Mouse (Mus musculus): ENCODE measurements at regions not wholly inside any gene's neighbourhood (a gene's known extent, or its start where the extent isn't known, plus 50 kb on each side); places are given as distances from the start of the nearest gene placed in this dataset.

DNA sequence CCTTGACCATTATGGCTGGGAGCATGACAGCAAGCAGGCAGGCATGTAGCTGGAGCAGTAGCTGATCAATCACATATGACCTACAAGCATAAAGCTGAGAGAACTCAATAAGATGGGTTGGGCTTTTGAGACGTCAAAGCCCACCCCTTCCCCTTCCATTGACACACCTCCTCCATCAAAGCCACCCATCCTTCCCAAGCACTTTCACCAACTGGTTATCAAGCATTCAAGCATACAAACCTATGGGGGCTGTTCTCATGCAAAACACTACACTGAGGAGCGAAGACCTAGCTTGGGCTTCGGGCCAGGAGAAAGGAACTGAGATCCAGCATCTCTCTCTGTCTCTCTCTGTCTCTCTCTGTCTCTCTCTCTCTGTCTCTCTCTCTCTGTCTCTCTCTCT is 118.4 kb upstream of the Tle3 start:
- Histone ChIP-seq H3K9ac (no peak overlapping the region), H3K4me3 (no peak overlapping the region), H3K4me2 (no peak overlapping the region), H3K36me3 (no peaks in the 10 kb centered on the region), H3K27me3 (replicated peaks) (peaks cover 23% of the 10 kb centered on the region), H3K9me3 (replicated peaks) (no peaks in the 10 kb centered on the region), H3K27ac (ENCODE audit: poor library complexity, severe bottlenecking) (no peak overlapping the region), H3K4me1 (replicated peaks) (no peaks in the 10 kb centered on the region)
- WGBS: 66% methylated on average over 3 of the region's 3 CpGs
- no peak for ATAC-seq (ENCODE audit: insufficient number of reproducible peaks, low FRiP score)

DNA sequence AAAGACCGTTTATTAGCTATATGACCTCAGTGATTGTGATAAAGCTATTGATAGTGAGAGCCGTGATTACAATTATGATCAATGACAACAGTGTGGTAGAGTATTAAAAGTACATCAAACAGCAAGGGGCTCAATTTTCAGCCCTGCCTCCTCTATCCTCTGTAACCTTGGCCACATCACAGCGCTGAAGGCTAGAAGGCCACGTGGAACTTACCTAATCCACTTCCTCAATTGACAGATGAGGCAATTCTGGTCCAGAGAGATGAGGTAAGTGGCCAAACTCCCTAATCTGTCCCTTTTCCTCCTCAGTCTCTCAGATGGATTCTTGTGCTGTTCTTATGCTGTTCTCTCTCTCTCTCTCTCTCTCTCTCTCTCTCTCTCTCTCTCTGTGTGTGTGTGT is 114.7 kb upstream of the Tle3 start:
- no peak for ATAC-seq (ENCODE audit: insufficient number of reproducible peaks, low FRiP score)
- H3K4me1 ChIP-seq (replicated peaks): peaks cover 15% of the 10 kb centered on the region
- no peak overlapping the region for H3K4me3 ChIP-seq
- no peak overlapping the region for H3K27ac ChIP-seq (ENCODE audit: poor library complexity, severe bottlenecking)
- no peaks in the 10 kb centered on the region for H3K9me3 ChIP-seq (replicated peaks)
- WGBS: 53% methylated on average over 4 of the region's 4 CpGs
- H3K4me2 ChIP-seq: no peak overlapping the region
- H3K9ac ChIP-seq: no peak overlapping the region
- peaks cover 49% of the 10 kb centered on the region for H3K27me3 ChIP-seq (replicated peaks)
- H3K36me3 ChIP-seq: no peaks in the 10 kb centered on the region

DNA sequence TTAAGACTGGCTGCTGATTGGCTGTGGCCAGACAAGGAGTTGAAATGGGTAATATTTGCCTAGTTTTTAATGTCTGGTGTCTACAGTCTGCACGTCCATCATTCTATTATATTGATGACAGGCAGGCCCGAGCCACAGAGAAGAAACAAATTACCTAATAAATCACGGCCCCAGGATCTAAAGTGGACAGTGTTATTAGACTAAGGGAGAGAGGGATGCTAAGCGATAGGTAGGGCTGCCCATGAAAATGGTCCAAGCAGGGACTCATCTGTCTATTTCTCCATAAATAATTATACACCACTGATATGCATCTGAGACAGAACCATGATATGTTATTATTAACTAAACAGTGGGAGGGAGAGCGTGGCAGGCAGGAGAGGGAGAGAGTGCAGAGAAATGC is 114.1 kb upstream of the Tle3 start:
- H3K4me1 ChIP-seq (replicated peaks): peaks cover 15% of the 10 kb centered on the region
- no peak overlapping the region for H3K9ac ChIP-seq
- no peaks in the 10 kb centered on the region for H3K36me3 ChIP-seq
- H3K4me3 ChIP-seq: no peak overlapping the region
- peaks cover 49% of the 10 kb centered on the region for H3K27me3 ChIP-seq (replicated peaks)
- 72% methylated on average over 5 of the region's 5 CpGs for WGBS
- no peaks in the 10 kb centered on the region for H3K9me3 ChIP-seq (replicated peaks)
- no peak overlapping the region for H3K4me2 ChIP-seq
- H3K27ac ChIP-seq (ENCODE audit: poor library complexity, severe bottlenecking): no peak overlapping the region
- no peak for ATAC-seq (ENCODE audit: insufficient number of reproducible peaks, low FRiP score)

DNA sequence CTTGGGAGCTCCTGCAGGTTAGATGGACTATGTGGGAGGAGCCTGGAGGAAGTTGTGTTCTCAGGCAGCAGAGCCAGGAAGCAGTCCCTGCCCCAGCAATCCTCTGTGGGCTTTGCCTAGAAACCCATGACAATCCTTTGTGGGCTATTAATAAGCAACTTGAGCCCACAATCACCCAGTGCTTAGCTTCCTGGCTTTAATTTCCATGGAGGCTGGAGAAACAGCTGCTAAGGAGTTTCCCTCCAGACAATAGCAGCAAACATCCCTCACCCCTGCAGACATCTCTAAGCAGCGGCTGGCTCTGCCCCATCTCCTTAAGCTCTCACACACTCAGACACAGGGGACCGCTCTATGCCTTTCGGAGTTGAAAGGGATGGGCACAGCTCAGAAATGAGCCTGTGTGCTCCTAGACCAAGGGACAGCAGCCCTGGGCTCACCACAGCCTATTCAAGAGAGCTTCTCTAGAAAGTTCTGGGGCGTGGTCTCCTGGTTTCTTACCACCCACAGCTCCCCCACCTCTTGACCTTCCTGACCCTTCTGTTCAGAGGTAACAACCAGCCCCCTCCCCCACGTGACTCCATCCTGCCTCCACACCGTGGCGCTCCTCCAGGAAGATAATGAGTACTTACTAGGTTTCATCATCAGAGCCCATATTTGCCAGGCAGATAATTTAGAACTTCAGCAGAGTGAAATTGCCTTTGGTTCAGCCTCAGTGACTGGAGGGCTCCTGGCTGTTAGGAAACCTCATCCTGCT is 112.6 kb upstream of the Tle3 start:
- 13% methylated on average over 7 of the region's 7 CpGs for WGBS
- ATAC-seq (ENCODE audit: insufficient number of reproducible peaks, low FRiP score): peak; percentile 11; the same call in 1 of the 2 replicates
- H3K27me3 ChIP-seq (replicated peaks): peaks cover 60% of the 10 kb centered on the region
- H3K4me2 ChIP-seq: no peak overlapping the region
- H3K9ac ChIP-seq: no peak overlapping the region
- peaks cover 15% of the 10 kb centered on the region for H3K4me1 ChIP-seq (replicated peaks)
- H3K36me3 ChIP-seq: no peaks in the 10 kb centered on the region
- peaks cover under 1% of the 10 kb centered on the region; the same call in 1 of the 2 replicates for H3K9me3 ChIP-seq (replicated peaks)
- no peak overlapping the region for H3K27ac ChIP-seq (ENCODE audit: poor library complexity, severe bottlenecking)
- no peak overlapping the region for H3K4me3 ChIP-seq

DNA sequence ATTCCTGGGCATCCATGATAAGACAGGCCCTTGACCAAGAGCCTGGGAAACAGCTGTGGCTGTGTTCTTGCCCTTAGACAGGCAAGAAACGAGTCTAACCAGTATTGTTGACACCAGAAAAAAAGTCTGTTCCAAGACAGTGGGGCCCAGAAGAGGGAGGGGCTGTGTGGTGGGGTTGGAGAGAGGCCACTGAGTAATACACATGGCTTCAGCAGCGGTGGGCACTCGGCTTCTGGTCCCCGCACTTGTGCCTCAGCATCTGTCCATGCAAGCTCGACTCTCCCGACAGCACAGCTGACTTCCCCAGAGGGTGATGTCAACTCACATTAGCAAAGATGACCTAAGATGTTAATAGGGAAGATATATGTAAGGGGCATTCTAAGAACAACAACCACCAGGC is 110.9 kb upstream of the Tle3 start:
- no peak overlapping the region for H3K4me3 ChIP-seq
- peaks cover 15% of the 10 kb centered on the region for H3K4me1 ChIP-seq (replicated peaks)
- peaks cover 12% of the 10 kb centered on the region for H3K9me3 ChIP-seq (replicated peaks)
- no peak overlapping the region for H3K27ac ChIP-seq (ENCODE audit: poor library complexity, severe bottlenecking)
- H3K36me3 ChIP-seq: no peaks in the 10 kb centered on the region
- 60% methylated on average over 6 of the region's 6 CpGs for WGBS
- no peak overlapping the region for H3K9ac ChIP-seq
- peaks cover 58% of the 10 kb centered on the region for H3K27me3 ChIP-seq (replicated peaks)
- ATAC-seq (ENCODE audit: insufficient number of reproducible peaks, low FRiP score): no peak
- H3K4me2 ChIP-seq: no peak overlapping the region

DNA sequence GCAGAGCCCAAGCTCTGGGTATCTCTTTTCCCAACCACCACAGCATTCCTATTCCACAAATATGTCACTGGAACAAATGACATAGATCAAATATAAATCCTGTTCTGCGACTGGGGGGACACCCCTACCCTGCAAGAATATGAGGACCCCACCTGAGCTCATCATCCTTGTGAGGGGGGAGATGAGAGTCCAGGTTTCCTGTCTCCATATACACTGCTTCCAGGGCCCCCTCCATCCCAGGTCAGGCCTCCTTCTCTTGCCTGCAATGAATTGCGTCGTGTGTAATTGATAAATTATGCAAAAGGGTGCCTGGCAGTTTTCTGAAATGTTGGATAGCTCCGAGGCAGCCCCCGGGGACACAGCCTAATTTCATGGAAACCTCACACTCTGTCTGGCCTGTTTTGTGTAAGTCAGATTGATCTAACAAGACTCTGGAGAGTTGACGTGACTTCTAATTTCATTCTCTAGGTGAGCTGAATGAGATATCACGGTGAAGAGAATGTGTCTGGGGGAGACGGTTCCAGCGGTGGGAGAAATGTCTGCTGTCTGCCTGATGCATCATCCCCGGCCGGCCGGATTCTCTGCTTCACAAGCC is 110.3 kb upstream of the Tle3 start:
- H3K36me3 ChIP-seq: no peaks in the 10 kb centered on the region
- peaks cover 15% of the 10 kb centered on the region for H3K4me1 ChIP-seq (replicated peaks)
- WGBS: 45% methylated on average over 12 of the region's 12 CpGs
- H3K4me3 ChIP-seq: no peak overlapping the region
- H3K4me2 ChIP-seq: no peak overlapping the region
- no peak overlapping the region for H3K9ac ChIP-seq
- peaks cover 12% of the 10 kb centered on the region for H3K9me3 ChIP-seq (replicated peaks)
- no peak for ATAC-seq (ENCODE audit: insufficient number of reproducible peaks, low FRiP score)
- peaks cover 64% of the 10 kb centered on the region for H3K27me3 ChIP-seq (replicated peaks)
- H3K27ac ChIP-seq (ENCODE audit: poor library complexity, severe bottlenecking): no peak overlapping the region

DNA sequence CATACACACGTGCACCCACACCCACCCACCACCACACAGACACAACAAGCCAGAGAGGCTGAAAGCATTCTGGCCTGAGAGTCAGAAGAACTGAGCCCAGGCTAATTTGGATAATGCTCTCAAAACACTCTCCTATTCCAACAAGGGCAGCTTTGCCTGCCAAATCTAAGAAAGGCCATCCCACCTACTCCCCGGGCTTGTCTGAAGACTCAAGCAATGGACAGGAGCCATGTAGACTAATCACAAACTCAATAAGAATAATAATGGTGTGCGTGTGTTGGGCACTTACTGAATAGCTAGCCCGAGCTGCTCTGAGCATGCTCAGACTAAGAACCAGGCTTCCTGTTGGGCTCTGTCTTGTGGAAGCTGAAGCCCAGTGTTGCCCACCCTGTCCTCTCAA is 108.8 kb upstream of the Tle3 start:
- Histone ChIP-seq H3K27me3 (replicated peaks) (peaks cover 66% of the 10 kb centered on the region), H3K27ac (ENCODE audit: poor library complexity, severe bottlenecking) (no peak overlapping the region), H3K4me2 (no peak overlapping the region), H3K9ac (no peak overlapping the region), H3K4me1 (replicated peaks) (peaks cover 15% of the 10 kb centered on the region), H3K4me3 (no peak overlapping the region), H3K36me3 (no peaks in the 10 kb centered on the region), H3K9me3 (replicated peaks) (peaks cover 12% of the 10 kb centered on the region)
- no peak for ATAC-seq (ENCODE audit: insufficient number of reproducible peaks, low FRiP score)
- 80% methylated on average over 4 of the region's 4 CpGs for WGBS

DNA sequence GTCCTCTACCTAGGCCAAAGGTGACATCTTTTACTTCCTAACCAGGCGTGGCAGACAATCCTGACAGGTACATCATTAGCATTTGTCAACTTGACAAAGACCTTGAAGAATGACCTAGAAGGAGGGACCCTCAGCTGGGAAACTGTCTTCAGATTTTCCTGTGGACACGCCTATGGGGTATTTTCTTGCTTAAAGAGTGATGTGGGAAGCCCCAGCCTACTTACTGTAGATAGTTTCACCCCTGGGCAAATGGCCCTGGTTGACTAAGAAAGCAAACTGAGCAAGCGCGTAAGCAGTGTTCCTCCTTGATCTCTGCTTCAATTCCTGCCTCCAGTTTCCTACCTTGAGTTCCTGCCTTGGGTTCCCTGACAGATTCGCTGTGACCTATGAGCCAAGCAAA is 106.7 kb upstream of the Tle3 start:
- Histone ChIP-seq H3K9ac (no peak overlapping the region), H3K9me3 (replicated peaks) (peaks cover 12% of the 10 kb centered on the region), H3K4me3 (no peak overlapping the region), H3K36me3 (no peaks in the 10 kb centered on the region), H3K27me3 (replicated peaks) (peaks cover 63% of the 10 kb centered on the region), H3K4me2 (no peak overlapping the region), H3K27ac (ENCODE audit: poor library complexity, severe bottlenecking) (no peak overlapping the region), H3K4me1 (replicated peaks) (peaks cover 7% of the 10 kb centered on the region)
- ATAC-seq (ENCODE audit: insufficient number of reproducible peaks, low FRiP score): no peak
- WGBS: 88% methylated on average over 5 of the region's 5 CpGs

DNA sequence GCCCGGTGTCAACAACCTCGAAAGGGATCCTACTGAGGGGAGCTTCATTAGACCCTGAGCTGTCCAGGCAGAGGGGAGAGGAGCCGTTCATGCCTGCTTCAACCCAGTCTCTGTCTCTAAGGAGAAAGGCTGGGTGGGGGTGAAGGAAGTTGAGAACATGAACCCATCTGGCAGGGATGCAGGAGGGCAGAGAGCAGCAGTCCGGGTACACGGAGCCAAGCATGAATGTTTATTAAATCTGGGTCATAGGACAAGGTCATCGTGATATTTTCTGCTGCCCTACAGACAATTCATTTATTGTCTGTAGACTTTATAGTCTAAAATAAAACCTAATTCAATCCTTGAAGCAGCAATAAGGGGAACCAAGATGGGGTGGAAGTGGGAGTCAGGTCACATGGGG is 105.2 kb upstream of the Tle3 start:
- Histone ChIP-seq H3K9ac (no peak overlapping the region), H3K9me3 (replicated peaks) (peaks cover 12% of the 10 kb centered on the region), H3K36me3 (no peaks in the 10 kb centered on the region), H3K4me2 (no peak overlapping the region), H3K27me3 (replicated peaks) (peaks cover 62% of the 10 kb centered on the region), H3K4me3 (no peak overlapping the region), H3K4me1 (replicated peaks) (no peaks in the 10 kb centered on the region), H3K27ac (ENCODE audit: poor library complexity, severe bottlenecking) (no peak overlapping the region)
- 78% methylated on average over 6 of the region's 6 CpGs for WGBS
- ATAC-seq (ENCODE audit: insufficient number of reproducible peaks, low FRiP score): no peak

DNA sequence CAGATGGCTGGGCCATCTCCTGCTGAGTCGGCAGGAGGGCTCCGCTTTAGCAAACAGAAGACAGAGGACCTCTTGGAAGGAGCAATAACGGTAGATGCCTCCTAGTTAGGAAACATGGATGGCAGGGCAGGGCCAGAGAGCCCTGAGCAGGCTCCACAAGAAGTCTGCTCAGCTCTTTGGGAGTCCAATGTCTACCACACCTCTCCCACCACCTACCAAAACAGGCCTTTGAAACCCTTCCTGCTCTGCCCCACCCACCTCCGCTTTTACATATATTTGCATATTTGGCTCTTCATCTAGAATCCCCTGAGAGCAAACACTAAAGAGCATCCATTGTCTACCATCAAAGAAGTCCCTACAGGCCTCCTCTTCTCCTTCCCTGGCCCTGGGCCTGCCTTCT is 104.6 kb upstream of the Tle3 start:
- peaks cover 62% of the 10 kb centered on the region for H3K27me3 ChIP-seq (replicated peaks)
- no peak for ATAC-seq (ENCODE audit: insufficient number of reproducible peaks, low FRiP score)
- 50% methylated on average over 4 of the region's 4 CpGs for WGBS
- H3K27ac ChIP-seq (ENCODE audit: poor library complexity, severe bottlenecking): no peak overlapping the region
- no peak overlapping the region for H3K4me3 ChIP-seq
- peaks cover 12% of the 10 kb centered on the region for H3K9me3 ChIP-seq (replicated peaks)
- no peaks in the 10 kb centered on the region for H3K36me3 ChIP-seq
- no peaks in the 10 kb centered on the region for H3K4me1 ChIP-seq (replicated peaks)
- H3K9ac ChIP-seq: no peak overlapping the region
- H3K4me2 ChIP-seq: no peak overlapping the region

DNA sequence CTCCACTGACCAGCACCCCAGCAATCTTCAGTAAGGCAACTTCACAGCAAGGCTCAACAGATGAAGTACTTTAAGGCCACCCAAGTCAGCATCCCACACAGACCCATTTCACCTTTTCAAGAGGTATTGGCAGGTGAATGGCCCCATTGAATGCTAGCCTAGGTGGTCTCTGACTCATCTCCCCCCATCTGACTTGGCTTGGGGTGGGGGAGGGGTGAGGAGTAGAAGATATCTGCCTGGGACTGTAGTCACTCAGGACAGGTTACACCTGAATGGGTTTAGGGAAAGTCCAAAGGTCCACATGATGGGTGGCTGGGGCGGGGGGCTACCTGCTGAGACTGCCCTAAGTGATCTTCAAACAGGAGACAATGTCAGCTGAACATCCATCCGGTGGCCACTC is 104.0 kb upstream of the Tle3 start:
- Histone ChIP-seq H3K9ac (no peak overlapping the region), H3K27ac (ENCODE audit: poor library complexity, severe bottlenecking) (no peak overlapping the region), H3K36me3 (no peaks in the 10 kb centered on the region), H3K9me3 (replicated peaks) (peaks cover 12% of the 10 kb centered on the region), H3K4me3 (no peak overlapping the region), H3K27me3 (replicated peaks) (peaks cover 61% of the 10 kb centered on the region), H3K4me1 (replicated peaks) (no peaks in the 10 kb centered on the region), H3K4me2 (no peak overlapping the region)
- 70% methylated on average over 2 of the region's 2 CpGs for WGBS
- no peak for ATAC-seq (ENCODE audit: insufficient number of reproducible peaks, low FRiP score)

DNA sequence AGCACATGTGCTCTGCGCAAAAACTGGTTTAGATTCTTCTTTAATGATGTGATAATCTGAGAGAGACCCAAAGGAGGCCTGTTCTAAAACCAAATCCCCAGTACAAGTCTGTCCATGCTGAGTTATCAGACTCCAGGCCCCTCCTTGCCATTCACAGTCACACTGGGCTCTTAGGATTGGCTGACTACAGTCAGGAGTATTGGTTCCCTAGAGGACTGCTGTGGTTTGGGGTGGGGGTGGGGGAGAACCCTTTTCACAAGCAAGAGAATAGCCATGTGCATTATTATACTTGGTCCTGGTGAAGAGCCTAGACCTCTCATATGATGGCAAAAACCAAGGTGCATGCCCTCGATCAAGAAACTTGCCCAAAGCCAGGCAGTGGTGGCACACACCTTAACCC is 103.5 kb upstream of the Tle3 start:
- no peak overlapping the region for H3K4me2 ChIP-seq
- no peaks in the 10 kb centered on the region for H3K36me3 ChIP-seq
- no peak overlapping the region for H3K27ac ChIP-seq (ENCODE audit: poor library complexity, severe bottlenecking)
- no peak overlapping the region for H3K9ac ChIP-seq
- no peaks in the 10 kb centered on the region for H3K4me1 ChIP-seq (replicated peaks)
- no peak for ATAC-seq (ENCODE audit: insufficient number of reproducible peaks, low FRiP score)
- WGBS: 76% methylated on average over 2 of the region's 2 CpGs
- peaks cover 12% of the 10 kb centered on the region for H3K9me3 ChIP-seq (replicated peaks)
- H3K4me3 ChIP-seq: no peak overlapping the region
- peaks cover 63% of the 10 kb centered on the region for H3K27me3 ChIP-seq (replicated peaks)

All from heart, embryonic 12.5 days (tissue).